Comparison of ENCODE assay signal across 10 mouse cellular contexts in the genomic region with DNA sequence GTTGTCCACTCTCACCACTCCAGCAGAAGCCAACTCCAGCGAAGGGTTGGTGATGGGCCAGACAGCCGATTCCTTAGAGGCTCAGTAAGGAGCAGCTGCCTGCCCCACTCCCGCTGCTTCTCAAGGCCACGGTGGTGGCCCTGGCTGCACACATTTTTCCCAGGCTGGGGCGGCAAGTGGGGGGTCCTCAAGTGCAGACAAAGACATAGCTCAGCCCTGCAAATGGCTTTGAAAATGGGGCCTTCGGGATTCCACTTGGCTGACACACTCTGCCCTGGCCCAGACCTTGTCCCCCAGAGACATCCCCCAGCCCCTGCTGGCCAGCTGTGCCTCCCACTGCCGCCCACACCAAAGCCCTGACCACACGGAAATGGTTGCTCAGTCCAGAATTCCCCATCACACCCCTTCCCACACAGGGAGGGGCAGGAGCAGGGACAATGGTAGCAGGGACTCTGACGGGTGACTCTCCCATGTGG.
DNase-seq lines count a peak whose midpoint lies in the region; ATAC-seq and TF ChIP-seq lines count a peak whose summit lies in the region.
"Had no signal": no experiment of that assay in that cellular context is flagged by ENCODE, and none has a peak within 500 bp of the region (broad histone marks: within the 10 kb centered on the region; RNA-seq: fewer than 3 reads in every experiment).

No protein-coding gene starts in this region.

- no peak overlapping the region for H3K9ac ChIP-seq in forebrain, postnatal 0 days
- H3K9ac ChIP-seq in forebrain, embryonic 12.5 days = no peak overlapping the region
- no peak overlapping the region for H3K9ac ChIP-seq in hindbrain, embryonic 16.5 days (ENCODE audit: low read depth, low read length)
- H3K9ac ChIP-seq in stomach, embryonic 16.5 days (ENCODE audit: low read length) = no peak overlapping the region

- H3K27ac ChIP-seq in forebrain, postnatal 0 days (ENCODE audit: low read depth, low read length) = no peak overlapping the region
- no peak overlapping the region for H3K27ac ChIP-seq in forebrain, embryonic 12.5 days
- no peak overlapping the region for H3K27ac ChIP-seq in hindbrain, embryonic 16.5 days (ENCODE audit: low read depth, low read length)
- H3K27ac ChIP-seq in stomach, embryonic 16.5 days (ENCODE audit: low read length) = no peak overlapping the region

- TF ChIP-seq CTCF in forebrain, postnatal 0 days (IDR thresholded peaks at IDR 0.05; ENCODE audit: low read depth) = no peak

- intact Hi-C loops in left cerebral cortex, postnatal 25 days (cut with DNase I) = no loop called here

- 42% methylated on average over 9 of the region's 9 CpGs for WGBS in forebrain, postnatal 0 days
- WGBS in forebrain, embryonic 12.5 days = 42% methylated on average over 9 of the region's 9 CpGs
- WGBS in hindbrain, embryonic 16.5 days = 24% methylated on average over 9 of the region's 9 CpGs
- 43% methylated on average over 9 of the region's 9 CpGs for WGBS in stomach, embryonic 16.5 days

- peak; percentile 72 for ATAC-seq in forebrain, postnatal 0 days
- ATAC-seq in forebrain, embryonic 12.5 days (ENCODE audit: low FRiP score) = no peak
- ATAC-seq in hindbrain, embryonic 16.5 days = peak; percentile 79
- ATAC-seq in stomach, embryonic 16.5 days (ENCODE audit: insufficient read depth, low FRiP score) = peak; percentile 35; the same call in 1 of the 2 replicates

- H3K4me2 ChIP-seq in forebrain, postnatal 0 days (ENCODE audit: low read depth) = no peak overlapping the region
- no peak overlapping the region for H3K4me2 ChIP-seq in forebrain, embryonic 12.5 days
- H3K4me2 ChIP-seq in hindbrain, embryonic 16.5 days (ENCODE audit: low read length) = no peak overlapping the region
- no peak overlapping the region for H3K4me2 ChIP-seq in stomach, embryonic 16.5 days (ENCODE audit: low read depth, low read length)

- H3K27me3 ChIP-seq in forebrain, postnatal 0 days (ENCODE audit: insufficient read depth, low read length) = no peaks in the 10 kb centered on the region
- peaks cover 6% of the 10 kb centered on the region; the same call in 1 of the 2 replicates for H3K27me3 ChIP-seq in forebrain, embryonic 12.5 days
- H3K27me3 ChIP-seq in hindbrain, embryonic 16.5 days (replicated peaks; ENCODE audit: control insufficient read depth, insufficient read depth, low read length) = no peaks in the 10 kb centered on the region
- H3K27me3 ChIP-seq in stomach, embryonic 16.5 days (ENCODE audit: control insufficient read depth, insufficient read depth, low read length) = no peaks in the 10 kb centered on the region
- H3K27me3 ChIP-seq: CH12.LX had no signal

- no peak for DNase-seq in forebrain, postnatal 0 days
- DNase-seq in ovary, adult 18-20 months (ENCODE audit: low spot score) = peak; percentile 35
- DNase-seq in ovary, postnatal 10 days (ENCODE audit: low spot score) = no peak
- no peak for DNase-seq in left cerebral cortex, postnatal 25 days (ENCODE audit: low spot score in 2 of 2)
- DNase-seq in natural killer cell, adult 2 months (ENCODE audit: low spot score in 2 of 2) = no peak
- DNase-seq: thymus, postnatal 25 days had no signal

- H3K4me1 ChIP-seq in forebrain, postnatal 0 days (ENCODE audit: insufficient read depth) = no peaks in the 10 kb centered on the region
- peaks cover 18% of the 10 kb centered on the region for H3K4me1 ChIP-seq in forebrain, embryonic 12.5 days
- H3K4me1 ChIP-seq in hindbrain, embryonic 16.5 days (ENCODE audit: control insufficient read depth, insufficient read depth, low read depth, low read length) = peaks cover 4% of the 10 kb centered on the region
- H3K4me1 ChIP-seq in stomach, embryonic 16.5 days (ENCODE audit: control insufficient read depth, insufficient read depth, low read length) = no peaks in the 10 kb centered on the region; the same call in 1 of the 2 replicates

- no peak overlapping the region for H3K4me3 ChIP-seq in forebrain, postnatal 0 days (ENCODE audit: low read depth, low read length)
- H3K4me3 ChIP-seq in forebrain, embryonic 12.5 days (replicated peaks) = no peak overlapping the region
- no peak overlapping the region for H3K4me3 ChIP-seq in hindbrain, embryonic 16.5 days (ENCODE audit: low read length)
- H3K4me3 ChIP-seq in stomach, embryonic 16.5 days (replicated peaks; ENCODE audit: low read length) = no peak overlapping the region

- no peaks in the 10 kb centered on the region for H3K36me3 ChIP-seq in forebrain, postnatal 0 days (ENCODE audit: insufficient read depth)
- no peaks in the 10 kb centered on the region for H3K36me3 ChIP-seq in forebrain, embryonic 12.5 days (replicated peaks)
- H3K36me3 ChIP-seq in hindbrain, embryonic 16.5 days (ENCODE audit: control insufficient read depth, insufficient read depth, low read length) = no peaks in the 10 kb centered on the region
- no peaks in the 10 kb centered on the region for H3K36me3 ChIP-seq in stomach, embryonic 16.5 days (ENCODE audit: control insufficient read depth, insufficient read depth, low read length)

- no peaks in the 10 kb centered on the region for H3K9me3 ChIP-seq in forebrain, postnatal 0 days (ENCODE audit: low read length)
- no peaks in the 10 kb centered on the region for H3K9me3 ChIP-seq in forebrain, embryonic 12.5 days
- no peaks in the 10 kb centered on the region for H3K9me3 ChIP-seq in hindbrain, embryonic 16.5 days (ENCODE audit: control insufficient read depth, low read length)
- H3K9me3 ChIP-seq in stomach, embryonic 16.5 days (replicated peaks; ENCODE audit: control insufficient read depth, low read length) = no peaks in the 10 kb centered on the region
